Mouse (Mus musculus) hindbrain, embryonic 14.5 days (tissue): ENCODE measurements around the gene Plekhf1. TPM values are rescaled to one million over a fixed set of nuclear protein-coding genes. Genes with fewer than 3 reads are reported as not detected.

ENCODE experiments used
- ATAC-seq: fragments of 200-750 bp; cut with Nextera tagmentation; 2 replicates; pipeline ENCODE4 v1.8.0; 2017; ENCODE audit warnings: moderate number of reproducible peaks, mild to moderate bottlenecking, moderate TSS enrichment, moderate library complexity; ENCODE audit not compliant: low FRiP score
- DNase-seq: peaks from one replicate; pipeline ENCODE4 v3.0.0-alpha.2; 2015; ENCODE audit warnings: low spot score
- H3K27ac ChIP-seq: fragments of 300-500 bp; sonication (generic); 2 replicates; pipeline ENCODE4 v1.5.1; 2014; ENCODE audit warnings: mild to moderate bottlenecking, moderate library complexity
- H3K27me3 ChIP-seq: fragments of 300-500 bp; sonication (generic); 2 replicates; pipeline ENCODE4 v1.6.1; 2014; ENCODE audit warnings: mild to moderate bottlenecking, low read length, mixed read lengths; ENCODE audit not compliant: control insufficient read depth, insufficient read depth
- H3K36me3 ChIP-seq: fragments of 300-500 bp; sonication (generic); replicated peaks from 2 replicates; pipeline ENCODE4 v1.6.1; 2014; ENCODE audit not compliant: control insufficient read depth, insufficient read depth
- H3K4me1 ChIP-seq: fragments of 300-500 bp; sonication (generic); replicated peaks from 2 replicates; pipeline ENCODE4 v1.6.1; 2014; ENCODE audit warnings: antibody characterized with exemption, low read length, mixed read lengths; ENCODE audit not compliant: control insufficient read depth, insufficient read depth
- H3K4me2 ChIP-seq: fragments of 300-500 bp; sonication (generic); replicated peaks from 2 replicates; pipeline ENCODE4 v1.6.1; 2014; ENCODE audit warnings: mild to moderate bottlenecking, moderate library complexity
- H3K4me3 ChIP-seq: fragments of 300-500 bp; sonication (generic); replicated peaks from 2 replicates; pipeline ENCODE4 v1.5.1; 2014; ENCODE audit warnings: mild to moderate bottlenecking, low read length
- H3K9ac ChIP-seq: fragments of 300-500 bp; sonication (generic); 2 replicates; pipeline ENCODE4 v1.6.1; 2014
- H3K9me3 ChIP-seq: fragments of 300-500 bp; sonication (generic); 2 replicates; pipeline ENCODE4 v1.6.1; 2016; ENCODE audit warnings: low read length; ENCODE audit not compliant: control insufficient read depth
- WGBS: fragments of 180-500 bp; shearing (Covaris S2); extraction: QIAGEN DNeasy Blood & Tissue Kit; methylation state at CpG from one replicate; pipeline ENCODE4 v1.1.7; 2014; 5-methylcytosine and 5-hydroxymethylcytosine counted together
- polyA plus RNA-seq: library from polyadenylated mRNA; unstranded; fragments of >200 nt; fragmentation: Nextera tagmentation; extraction: Ambion mirVana; gene quantifications from 2 replicates; pipeline ENCODE4 v1.2.1, GENCODE M21; 2014

Plekhf1 gene
- polyA plus RNA-seq, 1 experiment from 2014 or later = 0.66 TPM

- no peak for ATAC-seq
- 64% methylated on average over 8 of the region's 8 CpGs for WGBS
Measured at GRCm38 (mm10) chr7:38191146-38191545, 36.7 kb downstream of the Plekhf1 start.

GRCm38 (mm10) chr7:38190056-38190835 is 37.6 kb downstream of the Plekhf1 start:
- no peak overlapping the region for H3K4me2 ChIP-seq
- no peaks in the 10 kb centered on the region for H3K27me3 ChIP-seq
- WGBS = 93% methylated on average over 8 of the region's 8 CpGs
- no peak overlapping the region for H3K9ac ChIP-seq
- H3K4me1 ChIP-seq = no peaks in the 10 kb centered on the region
- DNase-seq (no peak), ATAC-seq (no peak)
- peaks cover 7% of the 10 kb centered on the region; the same call in 1 of the 2 replicates for H3K36me3 ChIP-seq
- H3K9me3 ChIP-seq = no peaks in the 10 kb centered on the region
- H3K27ac ChIP-seq = no peak overlapping the region
- no peak overlapping the region for H3K4me3 ChIP-seq

More at GRCm38 (mm10) chr7:38191146-38191545, 36.7 kb downstream of the Plekhf1 start:
- Histone ChIP-seq H3K36me3 (peaks cover 7% of the 10 kb centered on the region; the same call in 1 of the 2 replicates), H3K27ac (no peak overlapping the region), H3K9ac (no peak overlapping the region), H3K4me1 (no peaks in the 10 kb centered on the region), H3K27me3 (no peaks in the 10 kb centered on the region), H3K9me3 (no peaks in the 10 kb centered on the region), H3K4me3 (no peak overlapping the region), H3K4me2 (no peak overlapping the region)
- no peak for DNase-seq

DNA sequence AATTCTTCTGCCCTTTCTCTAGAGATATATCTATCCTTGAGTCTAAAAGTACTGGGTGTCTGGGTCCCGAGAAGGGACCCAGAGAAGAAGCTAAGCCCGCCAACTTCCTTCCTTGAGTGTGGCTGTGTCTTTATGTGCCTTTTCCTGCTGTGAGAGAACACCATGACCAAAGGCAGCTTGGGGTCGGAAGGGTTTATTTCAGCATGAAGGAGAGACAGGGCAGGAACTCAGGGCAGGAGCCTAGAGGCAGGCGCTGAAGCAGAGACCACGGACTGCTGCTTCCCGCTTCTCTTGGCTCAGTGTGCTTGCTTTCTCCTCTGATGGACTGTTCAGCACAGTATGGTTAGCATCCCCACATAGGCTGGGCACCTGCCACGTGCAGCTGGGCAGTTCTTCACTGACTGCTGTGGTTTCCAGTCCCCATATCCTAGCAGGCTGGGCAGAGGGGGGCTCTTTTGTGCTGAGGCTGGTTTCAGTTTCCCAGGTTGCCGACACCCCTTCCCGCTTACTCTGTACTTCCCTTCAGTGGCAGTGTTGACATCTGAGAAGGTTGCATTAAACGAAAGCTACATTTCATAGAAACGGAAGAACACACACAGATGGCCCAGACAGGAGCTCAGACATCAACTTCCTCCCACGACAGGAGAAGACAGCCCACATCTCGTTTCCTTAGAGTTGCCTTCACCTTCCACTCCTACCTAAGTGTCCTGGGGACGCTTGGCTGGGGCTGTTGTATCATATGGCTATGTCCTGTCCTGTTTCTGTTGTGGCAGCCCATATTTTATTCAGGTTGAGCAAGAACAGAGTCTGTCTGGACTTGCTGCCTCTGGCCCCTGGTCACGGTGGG is 38.5 kb downstream of the Plekhf1 start:
- Histone ChIP-seq H3K4me2 (no peak overlapping the region), H3K4me3 (no peak overlapping the region), H3K9ac (no peak overlapping the region), H3K27ac (no peak overlapping the region), H3K27me3 (no peaks in the 10 kb centered on the region), H3K36me3 (peaks cover 3% of the 10 kb centered on the region; the same call in 1 of the 2 replicates), H3K9me3 (no peaks in the 10 kb centered on the region), H3K4me1 (peaks cover 3% of the 10 kb centered on the region; the same call in 1 of the 2 replicates)
- ATAC-seq = no peak
- WGBS = 83% methylated on average over 15 of the region's 15 CpGs
- no peak for DNase-seq

GRCm38 (mm10) chr7:38188281-38189075 is 39.3 kb downstream of the Plekhf1 start:
- Histone ChIP-seq H3K9ac (no peak overlapping the region), H3K4me2 (no peak overlapping the region), H3K36me3 (peaks cover 3% of the 10 kb centered on the region; the same call in 1 of the 2 replicates), H3K4me3 (no peak overlapping the region), H3K27ac (no peak overlapping the region), H3K9me3 (no peaks in the 10 kb centered on the region), H3K4me1 (peaks cover 4% of the 10 kb centered on the region; the same call in 1 of the 2 replicates), H3K27me3 (no peaks in the 10 kb centered on the region)
- WGBS = 93% methylated on average over 8 of the region's 8 CpGs
- no peak for DNase-seq
- ATAC-seq = no peak

GRCm38 (mm10) chr7:38187796-38188195 is 40.0 kb downstream of the Plekhf1 start:
- ATAC-seq (no peak), DNase-seq (no peak)
- Histone ChIP-seq H3K27me3 (no peaks in the 10 kb centered on the region), H3K9me3 (no peaks in the 10 kb centered on the region), H3K4me2 (no peak overlapping the region), H3K36me3 (peaks cover 3% of the 10 kb centered on the region; the same call in 1 of the 2 replicates), H3K4me1 (peaks cover 11% of the 10 kb centered on the region), H3K27ac (no peak overlapping the region), H3K4me3 (no peak overlapping the region), H3K9ac (no peak overlapping the region)
- WGBS = 88% methylated on average over 4 of the region's 4 CpGs

DNA sequence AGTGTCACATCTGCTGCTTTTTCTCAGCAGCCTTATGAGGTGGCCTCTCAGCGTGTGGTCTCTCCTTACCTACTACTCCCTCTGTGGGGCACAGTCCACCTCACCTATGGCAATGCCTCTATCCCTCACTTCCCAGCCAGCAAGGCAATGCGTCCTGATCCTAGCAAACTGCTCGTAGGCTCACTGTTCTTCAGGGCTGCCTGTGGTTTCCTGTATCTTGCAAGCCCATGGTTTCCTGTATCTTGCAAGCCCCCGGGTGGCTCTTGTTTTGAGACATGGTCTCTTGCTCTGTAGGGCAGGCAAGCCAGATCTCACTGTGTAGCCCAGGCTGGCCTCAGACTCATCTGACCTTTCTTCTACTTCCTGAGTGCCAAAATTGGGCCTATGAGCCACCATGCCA is 41.0 kb downstream of the Plekhf1 start:
- no peaks in the 10 kb centered on the region for H3K27me3 ChIP-seq

DNA sequence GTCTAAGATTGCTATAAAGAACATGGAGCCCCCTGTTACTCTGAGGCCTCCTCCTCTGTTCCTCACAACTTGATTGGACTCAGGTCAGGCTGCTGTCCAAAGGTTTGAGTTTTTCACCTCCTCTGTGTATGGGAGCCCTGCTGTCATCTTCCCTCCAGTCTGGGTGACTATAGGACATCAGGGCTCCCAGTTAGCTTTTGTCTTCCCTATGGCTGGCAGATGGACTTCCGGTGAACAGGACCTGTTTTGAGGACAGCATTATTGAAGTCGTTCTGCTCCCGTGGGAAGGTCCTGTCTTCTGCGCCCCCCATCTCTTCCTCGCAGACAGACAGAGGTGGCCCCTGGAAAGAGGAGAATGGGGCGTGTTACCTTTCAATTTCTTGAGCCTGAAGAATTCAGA is 43.0 kb downstream of the Plekhf1 start:
- H3K4me3 ChIP-seq = no peak overlapping the region
- no peaks in the 10 kb centered on the region for H3K9me3 ChIP-seq
- ATAC-seq = no peak
- 89% methylated on average over 6 of the region's 6 CpGs for WGBS
- no peaks in the 10 kb centered on the region; the same call in 1 of the 2 replicates for H3K36me3 ChIP-seq
- H3K4me1 ChIP-seq = peaks cover 11% of the 10 kb centered on the region
- DNase-seq = no peak
- no peak overlapping the region for H3K27ac ChIP-seq
- H3K27me3 ChIP-seq = no peaks in the 10 kb centered on the region
- peak overlapping the region; percentile 86 for H3K9ac ChIP-seq
- H3K4me2 ChIP-seq = peak overlapping the region; percentile 98

More for the DNA sequence above, 41.0 kb downstream of the Plekhf1 start:
- ATAC-seq (no peak), DNase-seq (no peak)
- H3K4me1 ChIP-seq = peaks cover 11% of the 10 kb centered on the region
- H3K4me2 ChIP-seq = no peak overlapping the region
- H3K27ac ChIP-seq = no peak overlapping the region
- no peaks in the 10 kb centered on the region for H3K9me3 ChIP-seq
- no peak overlapping the region for H3K9ac ChIP-seq
- peaks cover 3% of the 10 kb centered on the region; the same call in 1 of the 2 replicates for H3K36me3 ChIP-seq
- H3K4me3 ChIP-seq = no peak overlapping the region
- 80% methylated on average over 4 of the region's 4 CpGs for WGBS

GRCm38 (mm10) chr7:38184418-38184745 is 43.4 kb downstream of the Plekhf1 start:
- DNase-seq (no peak), ATAC-seq (no peak)
- Histone ChIP-seq H3K4me3 (peak overlapping the region; percentile 64), H3K4me2 (peak overlapping the region; percentile 98), H3K27ac (peak overlapping the region; percentile 95), H3K9ac (peak overlapping the region; percentile 86), H3K4me1 (peaks cover 11% of the 10 kb centered on the region), H3K9me3 (no peaks in the 10 kb centered on the region), H3K36me3 (no peaks in the 10 kb centered on the region; the same call in 1 of the 2 replicates), H3K27me3 (no peaks in the 10 kb centered on the region)
- WGBS = 59% methylated on average over 1 of the region's 1 CpGs
